Mouse (Mus musculus) forebrain, embryonic 11.5 days (tissue): ENCODE data around the gene Olfr153. TPM values are rescaled to one million over a fixed set of nuclear protein-coding genes. Genes with fewer than 3 reads are reported as not detected.
"Not testable (repeated sequence)": the region's sequence is repeated elsewhere in the genome, so short reads cannot be mapped to it uniquely, and the experiment has no call there.

ENCODE experiments used
- ATAC-seq: fragments of 200-750 bp; cut with Nextera tagmentation; replicated peaks from 2 replicates; pipeline ENCODE4 v1.8.0; 2017; ENCODE audit warnings: moderate TSS enrichment; ENCODE audit not compliant: low FRiP score
- DNase-seq: peaks from one replicate; pipeline ENCODE4 v3.0.0-alpha.2; 2017; ENCODE audit warnings: low spot score
- H3K27ac ChIP-seq: fragments of 300-500 bp; sonication (generic); 2 replicates; pipeline ENCODE4 v1.5.1; 2014; ENCODE audit warnings: low read depth, low read length
- H3K27me3 ChIP-seq: fragments of 300-500 bp; sonication (generic); 2 replicates; pipeline ENCODE4 v1.6.1; 2014; ENCODE audit warnings: mild to moderate bottlenecking, low read length, mixed read lengths; ENCODE audit not compliant: control insufficient read depth, insufficient read depth
- H3K36me3 ChIP-seq: fragments of 300-500 bp; sonication (generic); 2 replicates; pipeline ENCODE4 v1.6.1; 2014; ENCODE audit warnings: mild to moderate bottlenecking, low read length, moderate library complexity, mixed read lengths; ENCODE audit not compliant: control insufficient read depth, insufficient read depth
- H3K4me1 ChIP-seq: fragments of 300-500 bp; sonication (generic); replicated peaks from 2 replicates; pipeline ENCODE4 v1.6.1; 2014; ENCODE audit warnings: low read length, mixed read lengths; ENCODE audit not compliant: control insufficient read depth, insufficient read depth
- H3K4me2 ChIP-seq: fragments of 300-500 bp; sonication (generic); 2 replicates; pipeline ENCODE4 v1.6.1; 2014; ENCODE audit warnings: low read depth, mild to moderate bottlenecking, low read length, moderate library complexity, mixed read lengths; ENCODE audit not compliant: severe bottlenecking
- H3K4me3 ChIP-seq: fragments of 300-500 bp; sonication (generic); 2 replicates; pipeline ENCODE4 v1.5.1; 2014; ENCODE audit warnings: low read depth, low read length
- H3K9ac ChIP-seq: fragments of 300-500 bp; sonication (generic); 2 replicates; pipeline ENCODE4 v1.6.1; 2014; ENCODE audit warnings: low read length
- H3K9me3 ChIP-seq: fragments of 300-500 bp; sonication (generic); 2 replicates; pipeline ENCODE4 v1.6.1; 2016; ENCODE audit warnings: low read length, mixed read lengths; ENCODE audit not compliant: control insufficient read depth
- WGBS: fragments of 180-500 bp; shearing (Covaris S2); extraction: QIAGEN DNeasy Blood & Tissue Kit; methylation state at CpG from one replicate; pipeline ENCODE4 v1.1.7; 2014; 5-methylcytosine and 5-hydroxymethylcytosine counted together
- polyA plus RNA-seq: library from polyadenylated mRNA; unstranded; fragments of >200 nt; fragmentation: Nextera tagmentation; extraction: Ambion mirVana; gene quantifications from 2 replicates; pipeline ENCODE4 v1.2.1, GENCODE M21; 2014

The Olfr153 gene
- polyA plus RNA-seq, 1 experiment from 2014 or later: not detected

- H3K9me3 ChIP-seq, H3K4me1 ChIP-seq, H3K27me3 ChIP-seq, H3K36me3 ChIP-seq, H3K9ac ChIP-seq, H3K27ac ChIP-seq, H3K4me3 ChIP-seq: not testable (repeated sequence)
- ATAC-seq: peak; percentile 81
- H3K4me2 ChIP-seq: peak overlapping the region; percentile 12; the same call in 1 of the 2 replicates
- 27% methylated on average over 38 of the region's 39 CpGs for WGBS
- peak; percentile 52 for DNase-seq
Measured at GRCm38 (mm10) chr2:87525899-87526616, 5.5 kb upstream of the Olfr153 start.

- H3K4me1 ChIP-seq: no peaks in the 10 kb centered on the region
- H3K9me3 ChIP-seq: no peaks in the 10 kb centered on the region
- no peak for DNase-seq
- H3K4me3 ChIP-seq: no peak overlapping the region
- 67% methylated on average over 2 of the region's 2 CpGs for WGBS
- no peak for ATAC-seq
- H3K4me2 ChIP-seq: no peak overlapping the region
- no peak overlapping the region for H3K27ac ChIP-seq
- H3K27me3 ChIP-seq: no peaks in the 10 kb centered on the region
- H3K9ac ChIP-seq: no peak overlapping the region
- H3K36me3 ChIP-seq: no peaks in the 10 kb centered on the region
Measured at GRCm38 (mm10) chr2:87534826-87535225, 3.2 kb downstream of the Olfr153 start.

- no peaks in the 10 kb centered on the region for H3K27me3 ChIP-seq
- no peak within 1 kb of the TSS for H3K4me2 ChIP-seq
- no peaks in the 10 kb centered on the region for H3K4me1 ChIP-seq
- H3K9me3 ChIP-seq: no peaks in the 10 kb centered on the region
- no peak for DNase-seq
- H3K9ac ChIP-seq: no peak within 1 kb of the TSS
- no peak for ATAC-seq
- whole genome bisulfite sequencing: 86% methylated on average over 1 of the region's 1 CpGs
- H3K27ac ChIP-seq: no peak within 1 kb of the TSS
- no peaks in the 10 kb centered on the region for H3K36me3 ChIP-seq
- H3K4me3 ChIP-seq: no peak within 1 kb of the TSS
Measured at GRCm38 (mm10) chr2:87545442-87545841, 13.8 kb downstream of the Olfr153 start, which contains the start of gene Olfr1128. Gene Olfr1128 (minus strand): TSS chr2:87545542.

GRCm38 (mm10) chr2:87573602-87574001, 42.0 kb downstream of the Olfr153 start, which contains the start of gene Olfr1129:
Gene Olfr1129 (plus strand): TSS chr2:87573902.
- not testable (repeated sequence) for H3K4me1 ChIP-seq, H3K36me3 ChIP-seq, ATAC-seq, H3K9me3 ChIP-seq, DNase-seq, H3K9ac ChIP-seq, H3K4me2 ChIP-seq, H3K27ac ChIP-seq, H3K27me3 ChIP-seq, H3K4me3 ChIP-seq
- 81% methylated on average over 1 of the region's 1 CpGs for WGBS

Other genes starting within 250 kb of the Olfr153 start
- gene Olfr1118, start 224.2 kb upstream of the Olfr153 start, polyA plus RNA-seq: not detected in 2 replicates
- not detected in 2 replicates for gene Olfr1120, start 177.0 kb upstream of the Olfr153 start, polyA plus RNA-seq
- not detected in 2 replicates for gene Olfr1121, start 161.9 kb upstream of the Olfr153 start, polyA plus RNA-seq
- gene Olfr1122, start 145.9 kb upstream of the Olfr153 start, polyA plus RNA-seq: not detected in 2 replicates
- gene Olfr1123, start 115.2 kb upstream of the Olfr153 start, polyA plus RNA-seq: not detected in 2 replicates
- 0.09 and 0.21 TPM in 2 replicates for gene Olfr1124, start 101.5 kb upstream of the Olfr153 start, polyA plus RNA-seq
- not detected in 2 replicates for gene Olfr1126, start 77.8 kb upstream of the Olfr153 start, polyA plus RNA-seq
- not detected in 2 replicates for gene Pramel7, start 34.7 kb upstream of the Olfr153 start, polyA plus RNA-seq
- gene Pramel6, start 25.2 kb upstream of the Olfr153 start, polyA plus RNA-seq: not detected in 2 replicates
- not detected in 2 replicates for gene Olfr1128, start 13.7 kb downstream of the Olfr153 start, polyA plus RNA-seq
- gene Olfr1129, start 42.1 kb downstream of the Olfr153 start, polyA plus RNA-seq: not detected in 2 replicates
- gene Olfr1130, start 74.4 kb downstream of the Olfr153 start, polyA plus RNA-seq: not detected in 2 replicates
- gene Olfr1131, start 95.3 kb downstream of the Olfr153 start, polyA plus RNA-seq: not detected in 2 replicates
- not detected in 2 replicates for gene Olfr1132, start 105.7 kb downstream of the Olfr153 start, polyA plus RNA-seq
- not detected in 2 replicates for gene Olfr1133, start 115.6 kb downstream of the Olfr153 start, polyA plus RNA-seq
- gene Olfr1134, start 126.7 kb downstream of the Olfr153 start, polyA plus RNA-seq: not detected in 2 replicates
- not detected in 2 replicates for gene Olfr1135, start 141.9 kb downstream of the Olfr153 start, polyA plus RNA-seq
- gene Olfr1136, start 162.2 kb downstream of the Olfr153 start, polyA plus RNA-seq: not detected in 2 replicates
- not detected in 2 replicates for gene Olfr1137, start 181.4 kb downstream of the Olfr153 start, polyA plus RNA-seq
- not detected in 2 replicates for gene Olfr1138, start 208.2 kb downstream of the Olfr153 start, polyA plus RNA-seq
- gene Olfr1140, start 212.0 kb downstream of the Olfr153 start, polyA plus RNA-seq: not detected in 2 replicates
- gene Olfr1141, start 222.2 kb downstream of the Olfr153 start, polyA plus RNA-seq: not detected in 2 replicates
- gene Olfr152, start 247.7 kb downstream of the Olfr153 start, polyA plus RNA-seq: not detected in 2 replicates